Mouse (Mus musculus): ENCODE measurements around the gene Fbxw11.

DNA sequence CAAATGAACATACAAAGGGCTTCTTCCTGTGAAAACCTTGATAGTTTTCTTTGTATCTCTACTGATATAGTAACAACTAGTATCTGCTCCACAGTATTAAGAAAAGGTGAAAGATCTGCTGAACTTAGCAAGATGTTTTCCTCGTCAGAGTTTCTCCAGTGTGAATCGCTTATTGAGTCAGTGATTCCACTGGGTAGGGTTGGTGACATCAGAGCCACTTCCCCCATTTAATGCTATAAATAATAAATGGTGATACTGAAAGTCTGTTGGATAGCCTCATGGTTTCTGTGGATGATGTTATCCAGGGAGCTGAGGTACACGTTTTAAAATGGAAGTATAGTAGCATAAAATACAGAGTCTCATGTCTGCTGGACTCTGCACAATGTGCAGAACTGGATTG lies 1.5 kb downstream of the Fbxw11 start:
- no peak for TF ChIP-seq POLR2A (IDR thresholded peaks at IDR 0.05; ENCODE audit: borderline replicate concordance, low read depth, low read length)
- no peak for TF ChIP-seq CTCF (IDR thresholded peaks at IDR 0.05; ENCODE audit: low read depth, low read length)
